ENCODE assay signal across 10 mouse cellular contexts in the genomic region with DNA sequence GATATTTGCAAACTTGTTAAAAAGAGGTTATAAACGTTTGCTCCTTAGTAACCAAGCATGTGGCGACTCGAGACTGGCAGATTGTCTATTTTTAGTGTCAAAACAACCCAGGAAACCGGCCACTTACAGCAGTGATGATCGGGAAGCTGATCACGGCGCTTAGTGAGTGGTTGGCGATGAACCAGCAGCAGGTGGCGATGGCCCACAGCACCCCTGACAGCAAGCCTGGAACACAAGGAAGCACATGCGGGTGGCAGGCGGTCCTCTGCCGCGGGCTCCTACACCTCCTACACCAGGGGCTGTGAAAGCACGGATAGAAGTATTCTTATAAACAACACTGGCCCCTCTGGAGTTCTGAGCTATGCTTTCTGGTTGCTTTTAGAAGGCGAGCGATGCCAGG. TPM values are rescaled to one million over a fixed set of nuclear protein-coding genes. Genes with fewer than 3 reads are reported as not detected.
DNase-seq lines count a peak whose midpoint lies in the region; TF ChIP-seq lines count a peak whose summit lies in the region.
"Had no signal": no experiment of that assay in that cellular context is flagged by ENCODE, and none has a peak within 500 bp of the region (broad histone marks: within the 10 kb centered on the region; RNA-seq: fewer than 3 reads in every experiment).

No protein-coding gene starts in this region.

- H3K36me3 ChIP-seq in E14TG2a.4 (ENCODE audit: insufficient read depth, low read length) (0 out of 2 replicates have a peak, but pooled peaks cover 4% of the 10 kb centered on the region), ES-Bruce4 (ENCODE audit: control insufficient read depth, insufficient read depth, low read length, poor library complexity, severe bottlenecking) (no peaks in the 10 kb centered on the region)

- H3K4me3 ChIP-seq in E14TG2a.4 (replicated peaks; ENCODE audit: low read length) (0 out of 2 replicates have a peak overlapping the region, but pooled peaks have one; percentile 26), ES-Bruce4 (ENCODE audit: low read depth, low read length) (no peak overlapping the region)

- H3K9ac ChIP-seq in ES-Bruce4 (ENCODE audit: low read depth, poor library complexity, severe bottlenecking): no peak overlapping the region

- DNase-seq in cerebellum, postnatal 10 days: peak; percentile 59 to 68
- DNase-seq in layer of hippocampus, postnatal 36 days: peak; percentile 70 to 78
- DNase-seq in thymus, postnatal 10 days (ENCODE audit: low spot score in 2 of 2): no peak
- no peak for DNase-seq in MN1 (ENCODE audit: low spot score)
- DNase-seq in kidney, adult 18-20 months: no peak
- DNase-seq: kidney, postnatal 14 days; lung, adult 2 months; thymus, postnatal 4 days had no signal

- TF ChIP-seq CTCF in E14TG2a.4 (conservative IDR thresholded peaks at IDR 0.05; ENCODE audit: low read length) (no peak), ES-Bruce4 (IDR thresholded peaks at IDR 0.05; ENCODE audit: low read depth, low read length) (peak; percentile 14)

- no peak for TF ChIP-seq POLR2A in ES-Bruce4 (IDR thresholded peaks at IDR 0.05; ENCODE audit: insufficient read depth, low read length)

- H3K27ac ChIP-seq in ES-Bruce4 (ENCODE audit: insufficient read depth, low read length): no peak overlapping the region

- H3K27me3 ChIP-seq in E14TG2a.4 (ENCODE audit: insufficient read depth, low read length): peaks cover 2% of the 10 kb centered on the region; the same call in 1 of the 2 replicates
- no peaks in the 10 kb centered on the region for H3K27me3 ChIP-seq in ES-Bruce4 (ENCODE audit: control insufficient read depth, insufficient read depth, low read length, poor library complexity, severe bottlenecking)

- H3K9me3 ChIP-seq in E14TG2a.4 (ENCODE audit: low read length) (no peaks in the 10 kb centered on the region), ES-Bruce4 (replicated peaks; ENCODE audit: control insufficient read depth, insufficient read depth, low read length, poor library complexity, severe bottlenecking) (no peaks in the 10 kb centered on the region)

- no peak for TF ChIP-seq EP300 in ES-Bruce4 (IDR thresholded peaks at IDR 0.05; ENCODE audit: insufficient read depth, low read depth, low read length)

- H3K4me1 ChIP-seq in E14TG2a.4 (replicated peaks; ENCODE audit: low read depth, low read length): no peaks in the 10 kb centered on the region
- no peaks in the 10 kb centered on the region for H3K4me1 ChIP-seq in ES-Bruce4 (ENCODE audit: control insufficient read depth, insufficient read depth, low read length)

RNA-seq across cellular contexts. Expression of gene Tmem144, which starts 31.4 kb away (rescaled TPM):
- polyA plus RNA-seq in ES-Bruce4 (2011; ENCODE audit: insufficient read depth, insufficient read length, low read depth, missing spikeins): 15.8 and 17.0 TPM in 2 replicates
- total RNA-seq in layer of hippocampus, postnatal 36 days (2021): 10 to 100 TPM; 15.7 to 16.5 TPM

Comparison
In these comparisons a context has a peak if more than half of its experiments do, and no peak if none do; other contexts are left out.
1. DNase-seq: peak in cerebellum, postnatal 10 days (2 of 2) and layer of hippocampus, postnatal 36 days (2 of 2); none in thymus, postnatal 10 days (0 of 2), MN1 (single experiment) and kidney, adult 18-20 months (single experiment).